Mouse (Mus musculus): ENCODE results near the gene Grap2. TPM values are rescaled to one million over a fixed set of nuclear protein-coding genes. Genes with fewer than 3 reads are reported as not detected.

Gene Grap2
- polyA plus RNA-seq, 1 experiment from 2014 or later: 3.8 TPM

- no peaks in the 10 kb centered on the region for H3K4me1 ChIP-seq (ENCODE audit: control insufficient read depth, insufficient read depth, low read length)
- H3K9ac ChIP-seq (ENCODE audit: low read length): no peak overlapping the region
- H3K4me2 ChIP-seq (ENCODE audit: low read depth, severe bottlenecking): no peak overlapping the region
- no peaks in the 10 kb centered on the region for H3K27me3 ChIP-seq (ENCODE audit: control insufficient read depth, insufficient read depth, low read length)
- no peak overlapping the region for H3K4me3 ChIP-seq (ENCODE audit: low read depth, low read length)
- ATAC-seq (ENCODE audit: insufficient number of reproducible peaks, low FRiP score, low TSS enrichment, low read depth): no peak
- H3K27ac ChIP-seq (replicated peaks; ENCODE audit: low read depth, low read length): no peak overlapping the region
- no peaks in the 10 kb centered on the region for H3K36me3 ChIP-seq (ENCODE audit: control insufficient read depth, insufficient read depth, low read length)
- 77% methylated on average over 3 of the region's 3 CpGs for WGBS
- H3K9me3 ChIP-seq (ENCODE audit: control insufficient read depth, low read length): no peaks in the 10 kb centered on the region
- DNase-seq (ENCODE audit: low spot score): no peak
Measured at GRCm38 (mm10) chr15:80562446-80562845, 9.9 kb upstream of the Grap2 start.

GRCm38 (mm10) chr15:80563634-80564208 is 8.7 kb upstream of the Grap2 start:
- peak; percentile 27 for DNase-seq (ENCODE audit: low spot score)
- Histone ChIP-seq H3K4me3 (ENCODE audit: low read depth, low read length) (no peak overlapping the region), H3K27ac (replicated peaks; ENCODE audit: low read depth, low read length) (no peak overlapping the region), H3K27me3 (ENCODE audit: control insufficient read depth, insufficient read depth, low read length) (no peaks in the 10 kb centered on the region), H3K9ac (ENCODE audit: low read length) (no peak overlapping the region), H3K4me1 (ENCODE audit: control insufficient read depth, insufficient read depth, low read length) (no peaks in the 10 kb centered on the region), H3K36me3 (ENCODE audit: control insufficient read depth, insufficient read depth, low read length) (no peaks in the 10 kb centered on the region), H3K4me2 (ENCODE audit: low read depth, severe bottlenecking) (no peak overlapping the region), H3K9me3 (ENCODE audit: control insufficient read depth, low read length) (no peaks in the 10 kb centered on the region)
- ATAC-seq (ENCODE audit: insufficient number of reproducible peaks, low FRiP score, low TSS enrichment, low read depth): no peak
- WGBS: 91% methylated on average over 6 of the region's 6 CpGs

GRCm38 (mm10) chr15:80565106-80565665 is 7.2 kb upstream of the Grap2 start, which contains the start of gene Enthd1:
Enthd1 (minus strand) TSS chr15:80565156.
- Histone ChIP-seq H3K27ac (replicated peaks; ENCODE audit: low read depth, low read length) (no peak within 1 kb of the TSS), H3K36me3 (ENCODE audit: control insufficient read depth, insufficient read depth, low read length) (no peaks in the 10 kb centered on the region), H3K4me1 (ENCODE audit: control insufficient read depth, insufficient read depth, low read length) (no peaks in the 10 kb centered on the region), H3K4me3 (ENCODE audit: low read depth, low read length) (no peak within 1 kb of the TSS), H3K9me3 (ENCODE audit: control insufficient read depth, low read length) (no peaks in the 10 kb centered on the region), H3K4me2 (ENCODE audit: low read depth, severe bottlenecking) (no peak within 1 kb of the TSS), H3K9ac (ENCODE audit: low read length) (no peak within 1 kb of the TSS), H3K27me3 (ENCODE audit: control insufficient read depth, insufficient read depth, low read length) (no peaks in the 10 kb centered on the region)
- WGBS: 84% methylated on average over 19 of the region's 19 CpGs
- ATAC-seq (ENCODE audit: insufficient number of reproducible peaks, low FRiP score, low TSS enrichment, low read depth): no peak
- no peak for DNase-seq (ENCODE audit: low spot score)

- Histone ChIP-seq H3K36me3 (ENCODE audit: control insufficient read depth, insufficient read depth, low read length) (no peaks in the 10 kb centered on the region), H3K27ac (replicated peaks; ENCODE audit: low read depth, low read length) (no peak overlapping the region), H3K27me3 (ENCODE audit: control insufficient read depth, insufficient read depth, low read length) (no peaks in the 10 kb centered on the region), H3K4me1 (ENCODE audit: control insufficient read depth, insufficient read depth, low read length) (no peaks in the 10 kb centered on the region), H3K9me3 (ENCODE audit: control insufficient read depth, low read length) (no peaks in the 10 kb centered on the region), H3K4me3 (ENCODE audit: low read depth, low read length) (no peak overlapping the region), H3K9ac (ENCODE audit: low read length) (no peak overlapping the region), H3K4me2 (ENCODE audit: low read depth, severe bottlenecking) (no peak overlapping the region)
- no peak for DNase-seq (ENCODE audit: low spot score)
- no peak for ATAC-seq (ENCODE audit: insufficient number of reproducible peaks, low FRiP score, low TSS enrichment, low read depth)
- 86% methylated on average over 6 of the region's 6 CpGs for WGBS
Measured at GRCm38 (mm10) chr15:80566696-80567095, 5.7 kb upstream of the Grap2 start.

- no peak for ATAC-seq (ENCODE audit: insufficient number of reproducible peaks, low FRiP score, low TSS enrichment, low read depth)
- Histone ChIP-seq H3K9me3 (ENCODE audit: control insufficient read depth, low read length) (no peaks in the 10 kb centered on the region), H3K9ac (ENCODE audit: low read length) (no peak overlapping the region), H3K27me3 (ENCODE audit: control insufficient read depth, insufficient read depth, low read length) (no peaks in the 10 kb centered on the region), H3K36me3 (ENCODE audit: control insufficient read depth, insufficient read depth, low read length) (no peaks in the 10 kb centered on the region), H3K4me2 (ENCODE audit: low read depth, severe bottlenecking) (no peak overlapping the region), H3K4me1 (ENCODE audit: control insufficient read depth, insufficient read depth, low read length) (no peaks in the 10 kb centered on the region), H3K27ac (replicated peaks; ENCODE audit: low read depth, low read length) (no peak overlapping the region), H3K4me3 (ENCODE audit: low read depth, low read length) (no peak overlapping the region)
- WGBS: 61% methylated on average over 3 of the region's 3 CpGs
- DNase-seq (ENCODE audit: low spot score): no peak
Measured at GRCm38 (mm10) chr15:80567139-80567538, 5.3 kb upstream of the Grap2 start.

GRCm38 (mm10) chr15:80567731-80568130 is 4.7 kb upstream of the Grap2 start:
- no peaks in the 10 kb centered on the region for H3K4me1 ChIP-seq (ENCODE audit: control insufficient read depth, insufficient read depth, low read length)
- DNase-seq (ENCODE audit: low spot score): no peak

GRCm38 (mm10) chr15:80569205-80569604 is 3.2 kb upstream of the Grap2 start:
- Histone ChIP-seq H3K27me3 (ENCODE audit: control insufficient read depth, insufficient read depth, low read length) (no peaks in the 10 kb centered on the region), H3K27ac (replicated peaks; ENCODE audit: low read depth, low read length) (no peak overlapping the region), H3K9ac (ENCODE audit: low read length) (no peak overlapping the region), H3K4me1 (ENCODE audit: control insufficient read depth, insufficient read depth, low read length) (no peaks in the 10 kb centered on the region), H3K4me2 (ENCODE audit: low read depth, severe bottlenecking) (no peak overlapping the region), H3K4me3 (ENCODE audit: low read depth, low read length) (no peak overlapping the region), H3K36me3 (ENCODE audit: control insufficient read depth, insufficient read depth, low read length) (no peaks in the 10 kb centered on the region), H3K9me3 (ENCODE audit: control insufficient read depth, low read length) (no peaks in the 10 kb centered on the region)
- WGBS: 80% methylated on average over 7 of the region's 7 CpGs
- ATAC-seq (ENCODE audit: insufficient number of reproducible peaks, low FRiP score, low TSS enrichment, low read depth) (no peak), DNase-seq (ENCODE audit: low spot score) (no peak)

More at GRCm38 (mm10) chr15:80567731-80568130, 4.7 kb upstream of the Grap2 start:
- Histone ChIP-seq H3K36me3 (ENCODE audit: control insufficient read depth, insufficient read depth, low read length) (no peaks in the 10 kb centered on the region), H3K27me3 (ENCODE audit: control insufficient read depth, insufficient read depth, low read length) (no peaks in the 10 kb centered on the region), H3K9ac (ENCODE audit: low read length) (no peak overlapping the region), H3K9me3 (ENCODE audit: control insufficient read depth, low read length) (no peaks in the 10 kb centered on the region), H3K27ac (replicated peaks; ENCODE audit: low read depth, low read length) (no peak overlapping the region), H3K4me3 (ENCODE audit: low read depth, low read length) (no peak overlapping the region), H3K4me2 (ENCODE audit: low read depth, severe bottlenecking) (no peak overlapping the region)
- 79% methylated on average over 4 of the region's 4 CpGs for WGBS
- ATAC-seq (ENCODE audit: insufficient number of reproducible peaks, low FRiP score, low TSS enrichment, low read depth): no peak

- H3K36me3 ChIP-seq (ENCODE audit: control insufficient read depth, insufficient read depth, low read length): no peaks in the 10 kb centered on the region
- no peaks in the 10 kb centered on the region for H3K27me3 ChIP-seq (ENCODE audit: control insufficient read depth, insufficient read depth, low read length)
- no peaks in the 10 kb centered on the region for H3K4me1 ChIP-seq (ENCODE audit: control insufficient read depth, insufficient read depth, low read length)
- ATAC-seq (ENCODE audit: insufficient number of reproducible peaks, low FRiP score, low TSS enrichment, low read depth) (no peak), DNase-seq (ENCODE audit: low spot score) (no peak)
- H3K4me3 ChIP-seq (ENCODE audit: low read depth, low read length): no peak overlapping the region
- H3K4me2 ChIP-seq (ENCODE audit: low read depth, severe bottlenecking): no peak overlapping the region
- WGBS: 95% methylated on average over 1 of the region's 1 CpGs
- H3K9me3 ChIP-seq (ENCODE audit: control insufficient read depth, low read length): no peaks in the 10 kb centered on the region
- no peak overlapping the region for H3K27ac ChIP-seq (replicated peaks; ENCODE audit: low read depth, low read length)
- no peak overlapping the region for H3K9ac ChIP-seq (ENCODE audit: low read length)
Measured at GRCm38 (mm10) chr15:80570226-80570625, 2.2 kb upstream of the Grap2 start.

GRCm38 (mm10) chr15:80571611-80572010 is 783 bp upstream of the Grap2 start:
- no peaks in the 10 kb centered on the region for H3K9me3 ChIP-seq (ENCODE audit: control insufficient read depth, low read length)
- DNase-seq (ENCODE audit: low spot score): no peak
- no peaks in the 10 kb centered on the region; the same call in 1 of the 2 replicates for H3K27me3 ChIP-seq (ENCODE audit: control insufficient read depth, insufficient read depth, low read length)
- H3K36me3 ChIP-seq (ENCODE audit: control insufficient read depth, insufficient read depth, low read length): no peaks in the 10 kb centered on the region
- no peak overlapping the region for H3K4me3 ChIP-seq (ENCODE audit: low read depth, low read length)
- H3K4me1 ChIP-seq (ENCODE audit: control insufficient read depth, insufficient read depth, low read length): no peaks in the 10 kb centered on the region
- H3K27ac ChIP-seq (replicated peaks; ENCODE audit: low read depth, low read length): no peak overlapping the region
- WGBS: 66% methylated on average over 7 of the region's 7 CpGs
- no peak for ATAC-seq (ENCODE audit: insufficient number of reproducible peaks, low FRiP score, low TSS enrichment, low read depth)
- H3K9ac ChIP-seq (ENCODE audit: low read length): no peak overlapping the region
- H3K4me2 ChIP-seq (ENCODE audit: low read depth, severe bottlenecking): no peak overlapping the region

Data from limb, embryonic 11.5 days (tissue).